9 mouse cellular contexts compared by ENCODE assay signal in the genomic region with DNA sequence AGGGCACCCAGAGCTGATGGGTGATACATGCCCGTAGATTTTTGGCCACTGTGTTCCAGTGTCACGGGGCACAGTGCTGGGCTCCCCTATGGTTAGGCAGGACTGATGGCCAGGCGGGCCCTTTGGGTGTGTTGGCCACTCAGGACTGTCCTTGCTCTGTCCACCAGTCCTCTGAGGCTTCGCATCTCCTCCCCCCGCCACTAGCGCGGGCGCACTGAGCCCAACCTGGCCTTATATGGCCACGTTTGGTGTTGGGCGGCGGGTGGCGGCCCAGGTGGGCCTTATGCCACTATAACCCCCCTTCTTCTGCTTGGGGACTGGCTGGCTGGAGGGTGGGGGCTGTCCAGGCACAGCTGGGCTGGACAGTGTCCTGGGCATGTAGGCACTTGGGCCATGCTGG. TPM values are rescaled to one million over a fixed set of nuclear protein-coding genes. Genes with fewer than 3 reads are reported as not detected.
DNase-seq lines count a peak whose midpoint lies in the region; ATAC-seq lines count a peak whose summit lies in the region.
"Had no signal": no experiment of that assay in that cellular context is flagged by ENCODE, and none has a peak within 500 bp of the region (broad histone marks: within the 10 kb centered on the region; RNA-seq: fewer than 3 reads in every experiment).

No protein-coding gene starts in this region.

- peaks cover 39% of the 10 kb centered on the region for H3K4me1 ChIP-seq in liver, embryonic 11.5 days (replicated peaks; ENCODE audit: control insufficient read depth, insufficient read depth, low read length)

- WGBS in liver, embryonic 11.5 days, result 94% methylated on average over 12 of the region's 12 CpGs

- peaks cover 3% of the 10 kb centered on the region; the same call in 1 of the 2 replicates for H3K27me3 ChIP-seq in liver, embryonic 11.5 days (replicated peaks; ENCODE audit: control insufficient read depth, insufficient read depth, low read length)

- ATAC-seq in liver, embryonic 11.5 days (replicated peaks; ENCODE audit: low FRiP score), result no peak

- peak overlapping the region; percentile 97; the same call in 1 of the 2 replicates for H3K4me3 ChIP-seq in liver, embryonic 11.5 days (ENCODE audit: low read depth, low read length)

- H3K4me2 ChIP-seq in liver, embryonic 11.5 days, result peak overlapping the region; percentile 93; the same call in 1 of the 2 replicates

- no peaks in the 10 kb centered on the region for H3K9me3 ChIP-seq in liver, embryonic 11.5 days (ENCODE audit: control insufficient read depth, low read length)

- H3K9ac ChIP-seq in liver, embryonic 11.5 days (ENCODE audit: low read depth, low read length), result no peak overlapping the region

- H3K27ac ChIP-seq in liver, embryonic 11.5 days (ENCODE audit: low read depth, low read length), result no peak overlapping the region

- no peaks in the 10 kb centered on the region for H3K36me3 ChIP-seq in liver, embryonic 11.5 days (ENCODE audit: control insufficient read depth, insufficient read depth, low read length)

- peak; percentile 23 for DNase-seq in gastrocnemius, postnatal 10 days
- no peak for DNase-seq in gastrocnemius, postnatal 4 days (ENCODE audit: low spot score in 2 of 2)
- DNase-seq in liver, embryonic 11.5 days (ENCODE audit: low spot score), result no peak
- DNase-seq in liver, result no peak
- DNase-seq in gastrocnemius, postnatal 25 days, result peak; percentile 56
- peak; percentile 54 for DNase-seq in skeletal muscle tissue, adult 2 months (ENCODE audit: low read depth, low spot score)
- no peak for DNase-seq in cerebellum, adult 11 months
- DNase-seq in kidney, adult 8-10 months, result no peak

RNA-seq across cellular contexts. Expression of a gene that starts 3.7 kb away (rescaled TPM):
- 10 to 100 TPM; 67.3 to 80.5 TPM for total RNA-seq in gastrocnemius, postnatal 10 days (2021)
- total RNA-seq in gastrocnemius, postnatal 4 days (2021), result 100 to 1,000 TPM; 172 to 194 TPM
- polyA plus RNA-seq in liver, embryonic 11.5 days (2014; fragmentation: Nextera tagmentation; extraction: Ambion mirVana), result 21.3 and 22.1 TPM in 2 replicates
- 10 to 100 TPM; 35.9 to 38.6 TPM for total RNA-seq in gastrocnemius, postnatal 25 days (2021)

RNA-seq across cellular contexts. Expression of a gene that starts 20.5 kb away (rescaled TPM):
- under 1 TPM; 0.07 to 0.20 TPM for total RNA-seq in gastrocnemius, postnatal 10 days (2021)
- total RNA-seq in gastrocnemius, postnatal 4 days (2021), result under 1 TPM; 0.15 to 0.36 TPM
- 11.6 and 14.4 TPM in 2 replicates for polyA plus RNA-seq in liver, embryonic 11.5 days (2014; fragmentation: Nextera tagmentation; extraction: Ambion mirVana)
- total RNA-seq in gastrocnemius, postnatal 25 days (2021), result not detected
- total RNA-seq: monocyte, adult 5-6 weeks had no signal

RNA-seq across cellular contexts. Expression of a gene that starts 26.4 kb away (rescaled TPM):
- 1 to 10 TPM; 3.7 to 8.3 TPM for total RNA-seq in gastrocnemius, postnatal 10 days (2021)
- total RNA-seq in gastrocnemius, postnatal 4 days (2021), result 10 to 100 TPM in 1 of 2 experiments, 1 to 10 TPM in 1; 9.7 to 12.2 TPM
- 5.8 and 8.8 TPM in 2 replicates for polyA plus RNA-seq in liver, embryonic 11.5 days (2014; fragmentation: Nextera tagmentation; extraction: Ambion mirVana)
- total RNA-seq in gastrocnemius, postnatal 25 days (2021), result 1 to 10 TPM; 4.7 to 5.0 TPM

RNA-seq across cellular contexts. Expression of a gene that starts 35.7 kb away (rescaled TPM):
- 1 to 10 TPM; 6.3 to 8.0 TPM for total RNA-seq in gastrocnemius, postnatal 10 days (2021)
- total RNA-seq in gastrocnemius, postnatal 4 days (2021), result 1 to 10 TPM; 8.3 to 9.9 TPM
- polyA plus RNA-seq in liver, embryonic 11.5 days (2014; fragmentation: Nextera tagmentation; extraction: Ambion mirVana), result 9.8 and 10.1 TPM in 2 replicates
- 1 to 10 TPM; 7.8 to 9.4 TPM for total RNA-seq in gastrocnemius, postnatal 25 days (2021)

Comparison
In these comparisons a context has a peak if more than half of its experiments do, and no peak if none do; other contexts are left out.
1. DNase-seq: peak in gastrocnemius, postnatal 10 days (single experiment), gastrocnemius, postnatal 25 days (single experiment) and skeletal muscle tissue, adult 2 months (single experiment); none in gastrocnemius, postnatal 4 days (0 of 2), liver, embryonic 11.5 days (single experiment), liver (single experiment), cerebellum, adult 11 months (single experiment) and kidney, adult 8-10 months (0 of 2).